Mouse (Mus musculus) erythroid progenitor cell, adult 5-6 weeks (primary cell): Measurements from ENCODE around the gene Dnajb14. TPM values are rescaled to one million over a fixed set of nuclear protein-coding genes. Genes with fewer than 3 reads are reported as not detected.
A peak's percentile ranks its signal among the peaks of the same experiment; 100 is the strongest.
"Not testable (repeated sequence)": the region's sequence is repeated elsewhere in the genome, so short reads cannot be mapped to it uniquely, and the experiment has no call there.

ENCODE experiments used
- ATAC-seq: replicated peaks from 2 replicates; pipeline ENCODE4 v1.8.0; 2016; ENCODE audit warnings: moderate number of reproducible peaks, mild to moderate bottlenecking, moderate TSS enrichment, inconsistent platforms; ENCODE audit not compliant: poor library complexity, low FRiP score, severe bottlenecking
- total RNA-seq, 2 experiments: library from RNA; stranded (forward) in 1 of 2; stranded (reverse) in 1 of 2; fragments of 150-400 nt in 1 of 2; fragments of 186-747, 209-891 nt in 1 of 2; gene quantifications; 2 replicates each; pipeline versions ENCODE4 v1.2.3 to v1.2.4; 2015 to 2017; ENCODE audit warnings: low replicate concordance in 2 of 2

Gene Dnajb14
- total RNA-seq, 2 experiments from 2014 or later: 4.1 to 5.0 TPM

GRCm38 (mm10) chr3:137900149-137900548 is 32.7 kb downstream of the Dnajb14 start:
- no peak for ATAC-seq

DNA sequence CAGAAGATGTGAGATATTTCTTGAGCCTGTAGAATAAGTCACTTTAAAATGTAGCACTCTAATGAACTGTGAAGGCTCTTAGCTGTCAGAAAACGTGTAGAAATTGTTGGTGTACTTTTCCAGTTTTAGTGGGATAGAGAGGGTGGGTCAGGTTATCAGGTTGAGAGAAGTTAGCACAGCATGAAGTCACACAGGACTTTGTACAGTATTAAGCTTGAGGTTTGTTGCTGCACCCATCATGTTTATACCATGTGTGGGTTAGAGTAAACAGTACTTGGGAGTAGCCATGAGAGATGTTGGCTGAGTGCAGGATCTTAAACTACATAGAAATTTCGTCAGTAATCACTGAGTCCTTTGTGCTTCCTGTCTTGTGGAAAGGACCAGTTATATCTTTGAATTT is 45.6 kb downstream of the Dnajb14 start:
- ATAC-seq: no peak

- not testable (repeated sequence) for ATAC-seq
Measured at GRCm38 (mm10) chr3:137914567-137914966, 47.1 kb downstream of the Dnajb14 start.

DNA sequence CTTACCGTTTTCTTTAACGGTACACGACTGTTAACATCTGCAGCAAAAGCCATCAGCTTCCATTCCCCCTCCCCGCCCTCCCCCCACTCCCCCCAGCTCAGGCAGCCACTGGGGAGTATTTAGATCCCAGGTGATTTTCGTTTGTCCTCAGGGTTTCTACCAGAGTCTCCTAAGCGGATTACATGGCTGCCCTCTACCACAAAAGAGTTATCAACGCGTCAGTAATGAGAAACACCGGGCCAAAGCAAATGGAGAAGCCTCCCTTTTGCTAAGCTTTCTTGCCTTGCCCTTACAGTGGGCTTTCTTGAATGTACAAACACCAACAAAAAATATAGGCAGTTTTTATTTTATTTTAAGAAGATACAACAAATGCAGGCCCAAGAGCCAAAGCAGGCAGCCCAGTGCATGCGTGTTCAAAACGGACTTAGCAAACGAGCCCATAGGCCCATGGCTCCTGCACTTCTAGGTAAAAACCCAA is 50.3 kb downstream of the Dnajb14 start:
- ATAC-seq: no peak

DNA sequence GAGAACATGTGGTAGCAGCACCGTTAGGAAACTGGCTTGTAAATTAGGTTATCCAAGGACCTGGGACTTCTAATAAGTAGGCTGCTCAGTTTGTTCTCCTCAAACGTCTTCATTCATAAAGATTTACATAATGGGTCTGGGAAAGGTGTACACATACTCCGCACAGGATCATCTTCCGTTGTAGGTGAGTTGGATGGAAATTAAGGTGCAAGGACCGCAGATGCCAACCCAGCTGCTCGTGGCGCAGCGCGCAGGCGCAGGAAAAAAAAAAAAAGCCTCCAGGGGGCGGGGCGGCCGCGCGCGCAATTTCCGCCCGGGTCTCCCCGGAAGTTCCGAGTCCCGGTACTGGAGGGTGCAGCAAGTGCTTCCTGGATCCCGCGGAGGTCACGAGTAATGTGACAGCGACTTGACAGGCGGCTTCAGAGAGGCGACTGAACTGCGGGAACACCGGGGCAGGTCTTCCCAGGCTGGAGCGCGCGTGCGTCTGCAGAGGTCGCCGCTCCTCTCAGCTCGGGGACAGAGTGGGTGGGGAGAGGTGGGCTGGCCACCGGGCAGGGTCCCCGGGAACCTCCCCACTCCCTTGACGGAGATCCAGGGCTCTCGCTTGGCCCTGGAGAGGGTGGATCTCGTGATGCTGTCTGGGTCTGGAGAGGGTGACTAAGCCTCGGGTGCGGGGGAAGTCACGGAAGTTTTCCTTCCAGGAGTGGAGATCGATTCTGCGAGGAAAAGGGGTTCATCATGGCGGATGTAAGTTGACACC is 50.9 kb downstream of the Dnajb14 start, which contains the start of gene Lamtor3:
Lamtor3 (plus strand) TSS at position 335 of the 760 bp plus-strand sequence.
- ATAC-seq: peak; percentile 94

- ATAC-seq: peak; percentile 46
Measured at GRCm38 (mm10) chr3:137918932-137919311, 51.4 kb downstream of the Dnajb14 start.

- no peak for ATAC-seq
Measured at GRCm38 (mm10) chr3:137919398-137919797, 51.9 kb downstream of the Dnajb14 start.

DNA sequence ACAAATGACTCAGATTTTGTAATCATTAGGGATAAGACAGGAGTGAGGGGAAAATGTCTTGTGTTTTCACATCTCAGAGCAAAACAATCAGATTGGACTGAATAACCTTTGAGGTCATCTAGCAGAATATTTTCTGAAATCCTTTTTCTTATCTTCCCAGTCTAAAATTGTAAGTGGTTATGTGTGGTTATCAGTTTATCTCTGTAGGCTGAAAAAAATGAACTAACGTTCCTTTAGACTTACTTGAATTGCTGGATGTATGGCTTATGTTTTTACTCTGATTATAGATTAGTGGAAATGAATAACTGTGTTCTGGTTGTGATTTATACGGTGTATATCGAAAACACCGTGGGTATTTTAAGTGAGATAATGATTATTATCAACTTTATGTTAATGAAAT is 53.1 kb downstream of the Dnajb14 start:
- no peak for ATAC-seq

DNA sequence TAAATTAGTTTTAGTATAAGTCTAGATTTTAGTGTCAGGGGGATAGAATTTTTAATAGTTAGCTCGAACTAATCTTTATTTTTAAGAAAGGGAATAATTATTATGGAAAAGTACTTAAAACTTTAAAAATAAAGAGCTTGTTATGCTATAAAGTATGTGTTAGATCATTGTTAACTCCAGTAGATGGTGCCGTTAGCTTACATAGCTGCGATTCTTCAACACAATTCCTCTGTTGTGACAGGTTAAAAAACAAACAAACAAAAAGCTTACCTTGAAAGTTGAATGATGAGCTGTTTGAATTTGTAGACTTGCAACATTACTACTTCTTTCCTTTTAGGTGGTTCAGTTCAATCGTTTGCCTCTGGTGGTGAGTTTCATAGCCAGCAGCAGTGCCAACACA is 59.5 kb downstream of the Dnajb14 start:
- no peak for ATAC-seq

DNA sequence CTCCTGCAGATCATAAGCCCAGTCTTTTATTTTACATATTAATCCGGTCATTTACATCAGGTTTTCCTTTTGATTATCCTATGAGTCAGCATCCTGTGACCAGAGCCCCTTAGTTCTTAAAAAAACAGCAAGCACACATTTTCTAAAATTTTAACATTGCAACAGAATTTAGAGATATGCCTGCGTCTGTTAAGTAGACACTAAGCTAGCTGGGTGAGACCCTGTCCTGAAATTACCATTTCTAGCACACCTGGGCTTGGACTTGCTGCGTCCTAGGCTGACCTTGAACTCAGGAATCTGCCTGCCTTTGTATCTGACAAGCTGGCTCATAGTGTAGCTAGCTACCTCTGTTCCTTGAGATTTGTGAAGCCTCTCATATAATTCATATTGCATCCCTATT is 62.5 kb downstream of the Dnajb14 start:
- no peak for ATAC-seq

DNA sequence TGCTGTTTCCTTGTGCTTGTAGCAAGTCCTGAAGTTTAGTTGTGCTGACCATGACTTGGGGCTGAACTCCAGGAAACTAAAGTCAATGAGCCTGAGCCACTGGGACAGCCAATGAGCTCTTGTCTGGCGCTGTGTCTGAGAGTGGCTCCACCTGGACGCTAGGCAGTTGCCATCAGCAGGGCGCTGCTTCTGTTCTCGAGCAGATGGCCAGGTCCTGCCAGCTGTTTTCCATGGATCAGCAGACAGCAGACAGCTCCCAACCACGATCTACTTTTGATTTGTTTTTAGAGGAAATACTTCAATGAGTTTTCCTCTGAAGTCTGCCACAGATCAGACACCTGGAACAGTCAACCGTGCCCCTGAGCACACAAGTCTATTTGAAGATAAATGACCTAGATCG is 65.3 kb downstream of the Dnajb14 start:
- no peak for ATAC-seq

DNA sequence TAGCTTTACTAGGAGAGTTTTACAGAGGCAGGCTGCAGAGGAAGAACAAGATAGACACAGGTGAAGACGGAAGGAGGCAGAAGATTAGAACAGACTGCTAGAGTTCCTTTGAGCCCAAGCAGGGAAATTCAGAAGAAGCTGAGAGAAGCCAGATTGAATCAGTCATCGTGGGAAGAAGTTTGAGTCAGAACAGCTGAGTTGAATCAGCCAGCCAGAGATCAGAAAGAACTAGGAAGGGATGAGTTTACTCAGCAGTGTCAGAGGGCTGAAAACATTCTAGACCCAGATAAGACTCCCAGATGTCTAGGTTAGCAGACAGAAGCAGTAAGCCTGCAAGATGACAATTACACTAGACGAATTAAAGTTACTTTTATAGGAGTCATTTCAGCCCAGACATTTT is 66.5 kb downstream of the Dnajb14 start:
- ATAC-seq: no peak

DNA sequence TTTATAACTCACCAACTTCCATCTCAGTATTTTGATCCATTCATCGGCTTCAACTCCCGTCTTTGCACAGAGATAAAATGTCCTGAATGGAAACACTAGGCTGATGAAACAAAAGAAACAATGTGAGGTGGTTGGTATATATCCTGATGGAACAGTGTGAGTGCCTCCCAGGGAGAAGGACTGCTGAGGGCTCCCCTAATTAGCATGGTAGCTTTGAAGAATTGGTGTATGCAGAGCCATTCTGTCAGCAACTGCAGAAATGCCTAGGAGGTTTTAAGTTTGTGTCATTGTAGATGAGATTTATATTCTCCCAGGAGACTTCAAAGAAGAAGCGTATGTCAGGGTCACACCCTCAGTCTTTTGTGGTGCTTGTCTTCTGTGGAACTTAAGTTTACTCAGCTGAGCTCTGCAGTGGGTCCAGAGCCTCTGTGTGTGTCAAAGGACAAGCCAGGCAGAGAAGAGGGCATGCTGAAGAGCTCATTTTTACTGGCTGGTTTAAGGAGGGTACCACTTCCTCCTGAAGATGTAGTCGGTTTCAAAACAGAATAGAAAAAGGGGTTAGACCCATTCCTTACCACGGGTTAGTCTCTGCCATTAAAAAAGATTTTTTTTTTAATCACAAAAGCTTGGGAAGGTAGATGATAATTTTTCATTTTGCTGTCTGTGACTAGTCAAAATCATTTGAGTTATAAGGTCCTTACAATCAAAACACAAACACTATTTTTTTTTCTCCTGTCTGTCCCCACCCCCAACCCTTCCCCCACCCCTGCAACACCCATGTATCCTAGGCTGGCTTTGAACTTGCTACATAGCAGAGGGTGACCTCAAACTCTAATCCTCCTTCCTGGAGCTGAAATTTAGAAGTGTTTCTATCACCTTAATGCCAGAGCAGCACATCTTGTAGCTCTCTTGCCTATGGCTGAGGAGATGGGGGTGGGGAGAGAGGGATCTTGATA is 68.4 kb downstream of the Dnajb14 start:
- ATAC-seq: no peak

- no peak for ATAC-seq
Measured at GRCm38 (mm10) chr3:137936541-137936940, 69.1 kb downstream of the Dnajb14 start.

DNA sequence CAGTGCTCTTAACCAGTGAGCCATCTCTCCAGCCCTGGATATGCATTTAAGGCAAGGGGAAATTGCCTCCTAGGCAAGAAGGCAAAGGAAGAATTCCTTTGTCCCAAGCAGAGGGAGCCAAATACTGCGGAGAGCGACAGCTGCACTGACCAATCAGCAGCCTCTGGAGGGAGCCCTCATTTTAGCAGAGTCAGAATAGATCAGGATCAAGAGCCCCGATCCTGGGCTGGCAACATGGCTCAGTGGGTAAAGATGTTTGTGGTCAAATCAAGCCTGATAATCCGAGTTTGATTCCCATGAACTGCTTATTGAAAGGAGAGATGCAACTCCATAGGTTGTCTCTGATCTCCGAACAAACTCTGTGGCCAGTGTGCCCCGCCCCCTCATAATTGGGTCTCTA is 71.1 kb downstream of the Dnajb14 start:
- no peak for ATAC-seq

- peak; percentile 89 for ATAC-seq
Measured at GRCm38 (mm10) chr3:137940757-137941156, 73.3 kb downstream of the Dnajb14 start.

DNA sequence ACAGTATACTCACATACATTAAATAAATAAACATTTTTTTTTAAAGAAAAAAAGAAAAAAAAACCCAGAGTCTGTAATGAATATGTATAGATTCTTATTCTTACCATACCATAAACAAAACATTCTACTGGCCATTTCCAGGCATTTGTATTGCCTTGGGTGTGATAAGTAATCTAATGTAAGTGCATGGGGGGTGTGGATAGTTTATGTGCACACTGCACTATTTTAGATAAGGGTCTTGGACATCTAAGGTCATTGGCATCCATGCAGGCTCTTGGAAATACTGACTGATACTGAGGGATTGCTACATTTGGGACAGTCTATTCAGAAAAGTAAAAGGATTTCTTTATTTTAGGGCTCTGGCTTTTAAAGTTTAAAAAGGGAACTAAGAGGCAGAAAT is 74.1 kb downstream of the Dnajb14 start:
- peak; percentile 46 for ATAC-seq

- no peak for ATAC-seq
Measured at GRCm38 (mm10) chr3:137942098-137942622, 74.7 kb downstream of the Dnajb14 start.

DNA sequence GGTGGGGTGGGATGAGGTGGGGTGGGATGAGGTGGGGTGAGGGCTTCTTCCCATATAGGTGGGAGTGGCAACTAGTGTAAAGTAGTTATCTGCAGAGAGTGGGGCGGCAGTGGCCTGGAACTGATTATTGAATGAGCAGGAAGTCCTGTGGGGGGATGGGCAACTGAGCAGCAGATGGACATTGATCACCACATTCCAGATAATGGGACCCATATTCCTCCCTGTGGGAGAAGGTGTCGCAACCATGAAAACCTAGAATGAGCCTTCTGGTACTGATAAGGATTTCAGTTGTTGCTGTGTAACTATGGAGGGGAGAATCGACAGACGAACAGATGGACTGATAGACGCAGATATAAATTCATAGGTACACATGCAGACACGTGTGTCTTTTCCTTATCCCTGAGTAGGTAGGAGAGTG is 76.3 kb downstream of the Dnajb14 start:
- ATAC-seq: no peak

DNA sequence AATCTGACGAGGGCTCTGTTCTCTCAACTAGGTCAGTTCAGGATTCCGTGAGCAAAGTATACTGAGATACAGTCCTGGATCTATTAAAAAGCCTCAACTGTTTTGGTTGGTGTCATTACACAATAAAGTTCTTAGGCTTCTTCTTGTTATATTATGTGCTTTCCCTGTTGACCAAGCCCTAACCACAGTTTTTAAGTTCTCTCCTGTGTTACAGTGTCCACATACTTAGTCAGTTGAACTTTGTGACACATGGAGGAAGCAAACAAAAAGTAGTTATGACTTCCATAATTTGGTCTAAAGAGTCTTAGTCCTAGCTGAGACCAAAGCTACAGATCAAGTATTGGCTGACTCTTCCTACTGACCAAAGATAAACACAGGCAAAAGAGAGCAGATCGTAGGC is 79.4 kb downstream of the Dnajb14 start:
- ATAC-seq: no peak
